Comparison of ENCODE assay signal across 10 mouse cellular contexts in the genomic region with DNA sequence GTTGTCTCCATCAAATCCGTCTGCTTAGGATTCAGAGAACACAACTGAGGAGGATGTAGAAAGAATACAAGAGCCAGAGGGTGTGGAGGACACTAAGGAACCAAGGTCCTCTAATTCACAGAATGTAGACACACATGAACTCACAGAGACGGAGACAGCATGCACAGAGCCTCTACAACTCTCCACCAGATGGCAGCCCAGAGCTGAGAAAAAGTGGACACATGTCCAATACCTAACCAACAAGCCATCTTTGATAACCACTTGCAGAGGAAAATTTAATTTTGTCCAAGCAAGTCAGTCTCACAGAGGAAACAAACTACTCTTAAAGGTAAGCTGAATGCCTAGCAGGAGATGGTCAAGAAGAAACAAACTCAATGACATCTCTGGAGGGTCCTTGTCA. TPM values are rescaled to one million over a fixed set of nuclear protein-coding genes. Genes with fewer than 3 reads are reported as not detected.
DNase-seq lines count a peak whose midpoint lies in the region; ATAC-seq and TF ChIP-seq lines count a peak whose summit lies in the region.
"Had no signal": no experiment of that assay in that cellular context is flagged by ENCODE, and none has a peak within 500 bp of the region (broad histone marks: within the 10 kb centered on the region; RNA-seq: fewer than 3 reads in every experiment).

No protein-coding gene starts in this region.

- H3K4me1 ChIP-seq in heart, embryonic 11.5 days (ENCODE audit: control insufficient read depth, insufficient read depth, low read length) = peaks cover 4% of the 10 kb centered on the region; the same call in 1 of the 2 replicates
- H3K4me1 ChIP-seq in MEL (ENCODE audit: control insufficient read depth in 1 of 2, insufficient read depth in 2 of 2, low read length in 2 of 2) = no peaks in the 10 kb centered on the region

- 26% methylated on average over 2 of the region's 2 CpGs for WGBS in heart, embryonic 11.5 days (ENCODE audit: insufficient replicate concordance)

- H3K9me3 ChIP-seq in heart, embryonic 11.5 days (replicated peaks; ENCODE audit: control insufficient read depth, low read length) = no peaks in the 10 kb centered on the region
- no peaks in the 10 kb centered on the region for H3K9me3 ChIP-seq in MEL (replicated peaks; ENCODE audit: insufficient read depth, low read length)

- TF ChIP-seq EP300 in MEL (IDR thresholded peaks at IDR 0.05; ENCODE audit: low read depth in 1 of 2, low read length in 2 of 2) = no peak

- no peaks in the 10 kb centered on the region for H3K36me3 ChIP-seq in heart, embryonic 11.5 days (ENCODE audit: control insufficient read depth, insufficient read depth, low read length)
- H3K36me3 ChIP-seq in MEL (ENCODE audit: control insufficient read depth in 1 of 2, insufficient read depth in 2 of 2, low read length in 2 of 2) = no peaks in the 10 kb centered on the region

- DNase-seq in heart, adult 18-20 months = peak; percentile 19 to 86
- peak; percentile 13 for DNase-seq in MEL (ENCODE audit: low read depth, low spot score)
- DNase-seq in cerebellum, adult 9-10 months = peak; percentile 10
- peak; percentile 79 for DNase-seq in heart, postnatal 4 days
- DNase-seq in left cerebral cortex, postnatal 10 days (ENCODE audit: extremely low spot score in 1 of 2, low spot score in 2 of 2) = peak; percentile 11 to 47
- peak; percentile 52 for DNase-seq in ovary, postnatal 14 days (ENCODE audit: low spot score)

- peak; percentile 11 for TF ChIP-seq RAD21 in MEL (IDR thresholded peaks at IDR 0.05; ENCODE audit: low read depth, low read length)

- no peak overlapping the region for H3K4me3 ChIP-seq in heart, embryonic 11.5 days (ENCODE audit: low read depth, low read length)
- H3K4me3 ChIP-seq in MEL (ENCODE audit: control insufficient read depth in 1 of 2, insufficient read depth in 1 of 2, low read depth in 2 of 2, low read length in 2 of 2) = no peak overlapping the region

- intact Hi-C loops in left cerebral cortex, postnatal 10 days (cut with DNase I) = loop anchor here (2.0 kb wide), 1 partner anchor 372 kb away; no protein-coding TSS in a partner anchor

- H3K27ac ChIP-seq in heart, embryonic 11.5 days (ENCODE audit: low read depth, low read length) = no peak overlapping the region
- no peak overlapping the region for H3K27ac ChIP-seq in MEL (ENCODE audit: control insufficient read depth, low read depth, low read length)

- no peak overlapping the region for H3K9ac ChIP-seq in heart, embryonic 11.5 days (ENCODE audit: low read depth, low read length)
- no peak overlapping the region for H3K9ac ChIP-seq in MEL (ENCODE audit: control insufficient read depth, low read depth, low read length, poor library complexity, severe bottlenecking)

- no peak for ATAC-seq in heart, embryonic 11.5 days (replicated peaks; ENCODE audit: insufficient number of reproducible peaks, low FRiP score, low TSS enrichment)
- no peak for ATAC-seq in activated CD4-positive, CD25-positive, alpha-beta regulatory T cell, adult 4 months

- TF ChIP-seq POLR2A in MEL (IDR thresholded peaks at IDR 0.05; ENCODE audit: control insufficient read depth in 1 of 2, insufficient read depth in 1 of 2, low read depth in 1 of 2, low read length in 2 of 2, poor library complexity in 1 of 2) = no peak

- H3K79me2 ChIP-seq in MEL (ENCODE audit: control insufficient read depth, insufficient read depth, low read length, poor library complexity) = no peaks in the 10 kb centered on the region

- no peaks in the 10 kb centered on the region for H3K27me3 ChIP-seq in heart, embryonic 11.5 days (ENCODE audit: control insufficient read depth, insufficient read depth, low read length)
- H3K27me3 ChIP-seq in MEL (ENCODE audit: control insufficient read depth in 1 of 2, insufficient read depth in 2 of 2, low read length in 2 of 2) = no peaks in the 10 kb centered on the region

- no peak overlapping the region for H3K4me2 ChIP-seq in heart, embryonic 11.5 days

- TF ChIP-seq CTCF in MEL (IDR thresholded peaks at IDR 0.05 in 2 of 3, conservative IDR thresholded peaks at IDR 0.05 in 1 of 3; ENCODE audit: control insufficient read depth in 1 of 3, insufficient read depth in 1 of 3, low read depth in 2 of 3, low read length in 3 of 3, poor library complexity in 1 of 3, severe bottlenecking in 1 of 3) = peak in 1 of 3 experiments; percentile 31; a peak in 2 of 6 replicates

TF ChIP-seq in MEL, 35 proteins besides CTCF, POLR2A, EP300 and RAD21:
- TF ChIP-seq ELF1 (IDR thresholded peaks at IDR 0.05; ENCODE audit: low read depth, low read length) = no peak
- no peak for TF ChIP-seq E2F4 (IDR thresholded peaks at IDR 0.05; ENCODE audit: borderline replicate concordance, low read depth, low read length)
- no peak for TF ChIP-seq NELFE (IDR thresholded peaks at IDR 0.05; ENCODE audit: low read depth, low read length)
- no peak for TF ChIP-seq USF2 (IDR thresholded peaks at IDR 0.05; ENCODE audit: borderline replicate concordance in 1 of 2, insufficient read depth in 1 of 2, low read depth in 1 of 2, low read length in 2 of 2)
- TF ChIP-seq BHLHE40 (IDR thresholded peaks at IDR 0.05; ENCODE audit: borderline replicate concordance, low read depth, low read length) = no peak
- no peak for TF ChIP-seq POLR2AphosphoS5 (IDR thresholded peaks at IDR 0.05; ENCODE audit: borderline replicate concordance, low read depth, low read length)
- TF ChIP-seq SMC3 (IDR thresholded peaks at IDR 0.05; ENCODE audit: low read depth, low read length) = peak; percentile 38

RNA-seq across cellular contexts. Expression of a gene that starts 11.2 kb away (rescaled TPM):
- total RNA-seq in heart, adult 18-20 months (2021) = not detected
- not detected in 2 replicates for polyA plus RNA-seq in heart, embryonic 11.5 days (2014; fragmentation: Nextera tagmentation; extraction: Ambion mirVana)
- not detected in 2 replicates for total RNA-seq in MEL (2012; rRNA removed)
- not detected for polyA plus RNA-seq in MEL (2012; ENCODE audit: insufficient read depth in 1 of 2, insufficient read length in 2 of 2, low read depth in 1 of 2, low replicate concordance in 2 of 2, missing spikeins in 1 of 2)
- not detected for total RNA-seq in heart, postnatal 4 days (2021)
- total RNA-seq in left cerebral cortex, postnatal 10 days (2021) = under 1 TPM; 0.21 to 0.28 TPM
- not detected for polyA plus RNA-seq in activated CD4-positive, CD25-positive, alpha-beta regulatory T cell, adult 4 months (2017; shearing (Covaris generic))

RNA-seq across cellular contexts. Expression of a gene that starts 20.6 kb away (rescaled TPM):
- not detected for total RNA-seq in heart, adult 18-20 months (2021)
- not detected in 2 replicates for polyA plus RNA-seq in heart, embryonic 11.5 days (2014; fragmentation: Nextera tagmentation; extraction: Ambion mirVana)
- total RNA-seq in MEL (2012; rRNA removed) = not detected in 2 replicates
- polyA plus RNA-seq in MEL (2012; ENCODE audit: insufficient read depth in 1 of 2, insufficient read length in 2 of 2, low read depth in 1 of 2, low replicate concordance in 2 of 2, missing spikeins in 1 of 2) = not detected
- not detected for total RNA-seq in heart, postnatal 4 days (2021)
- not detected for total RNA-seq in left cerebral cortex, postnatal 10 days (2021)
- not detected for polyA plus RNA-seq in activated CD4-positive, CD25-positive, alpha-beta regulatory T cell, adult 4 months (2017; shearing (Covaris generic))
- total RNA-seq: left cerebral cortex, adult 8-10 months had no signal
- polyA plus RNA-seq: testis, adult 2 months had no signal

Comparison
In these comparisons a context has a peak if more than half of its experiments do, and no peak if none do; other contexts are left out.
1. DNase-seq: peak in every context shown above with its lines; median percentile 79 in heart, postnatal 4 days; 52 in heart, adult 18-20 months; 52 in ovary, postnatal 14 days; 29 in left cerebral cortex, postnatal 10 days; 13 in MEL; 10 in cerebellum, adult 9-10 months.